Mouse (Mus musculus) adrenal gland, postnatal 14 days (tissue): Measurements from ENCODE around the gene Bloc1s1. TPM values are rescaled to one million over a fixed set of nuclear protein-coding genes. Genes with fewer than 3 reads are reported as not detected.

Experiments used
- DNase-seq: peaks from one replicate; pipeline ENCODE4 v3.0.0; 2021; ENCODE audit warnings: mixed read lengths
- total RNA-seq: library from RNA; stranded (reverse); gene quantifications from 2 replicates; pipeline ENCODE4 v1.2.3, GENCODE M21; 2021

The Bloc1s1 gene
- total RNA-seq, 1 experiment from 2014 or later, result 220 TPM

DNA sequence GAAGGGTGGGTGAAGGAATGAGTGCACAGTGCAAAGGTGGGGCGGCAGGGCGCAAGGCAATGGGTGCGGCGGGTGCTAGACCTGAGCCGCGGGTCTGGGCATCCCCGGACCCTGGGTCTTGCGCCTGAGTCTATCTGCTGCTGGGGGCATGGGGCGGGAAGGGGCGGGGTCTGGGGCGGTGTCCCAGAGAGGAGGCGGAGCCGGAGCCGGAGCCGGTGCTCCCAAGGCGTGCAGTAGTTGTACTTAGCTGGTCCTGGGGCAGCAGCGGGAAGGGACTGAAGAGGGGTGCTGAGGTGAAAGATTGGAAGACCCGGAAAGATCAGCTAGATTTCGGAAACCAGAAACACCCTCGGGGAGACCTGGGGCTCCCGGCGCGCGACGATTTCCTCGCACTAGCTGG lies 9.7 kb upstream of the Bloc1s1 start, which contains the start of gene Itga7:
Gene Itga7 (plus strand): TSS at position 245 of the 400 bp plus-strand sequence.
- DNase-seq, result peak; percentile 57

DNA sequence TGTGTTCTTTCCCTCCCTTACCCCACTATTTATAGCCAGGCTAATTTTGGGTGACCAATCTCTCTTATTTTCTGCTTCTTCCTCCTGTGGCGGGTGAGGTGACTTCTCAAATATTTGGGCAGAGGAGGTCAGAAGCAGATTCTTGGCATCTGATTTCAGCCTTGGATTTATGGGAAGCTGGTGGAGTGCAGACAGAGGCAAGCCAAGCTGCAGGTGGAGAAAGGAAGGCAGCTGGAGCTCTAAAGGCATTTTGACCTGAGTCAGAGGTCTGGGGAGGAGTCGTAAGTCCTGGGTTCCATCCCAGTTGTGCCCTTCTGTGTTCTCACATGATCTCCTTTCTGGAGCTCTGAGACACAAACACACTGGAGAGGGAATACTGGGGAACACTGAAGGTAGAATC lies 7.6 kb upstream of the Bloc1s1 start:
- DNase-seq, result no peak

DNA sequence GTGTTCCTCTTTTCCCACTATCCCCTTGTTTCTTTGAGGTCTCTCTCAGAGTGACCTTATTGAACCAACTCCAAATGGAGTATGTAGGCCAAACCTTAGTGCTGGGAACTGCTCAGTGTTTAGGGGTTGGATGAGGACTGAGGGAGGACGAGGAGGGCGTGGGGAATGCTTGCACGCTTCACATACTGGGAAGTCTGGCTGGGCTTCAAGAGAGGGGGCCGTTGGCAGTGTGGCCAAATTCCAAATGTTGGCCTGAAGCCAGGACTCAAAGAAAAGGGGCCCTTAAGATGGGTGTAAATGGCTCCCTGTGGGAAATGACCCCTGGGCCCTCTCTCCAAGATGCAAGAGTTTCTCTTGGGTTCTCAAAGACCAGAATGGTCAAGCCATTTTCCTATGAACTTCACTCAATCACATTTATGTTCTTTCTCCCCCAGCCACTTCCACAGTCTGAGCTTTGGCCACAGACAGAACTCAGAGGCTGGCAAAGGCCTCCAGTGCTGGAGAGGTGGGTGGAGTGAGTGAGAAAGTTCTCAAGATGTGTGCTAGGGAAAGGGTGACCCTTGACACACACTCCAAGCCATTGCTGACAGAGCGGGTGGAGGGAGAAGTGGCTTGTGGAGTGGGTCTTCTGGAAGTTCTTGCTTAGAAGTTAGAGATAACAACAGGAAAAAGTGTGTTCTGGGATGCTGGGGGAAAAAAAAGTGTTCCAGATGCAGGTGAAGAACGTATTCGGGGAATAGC lies 6.0 kb upstream of the Bloc1s1 start:
- DNase-seq, result peak; percentile 47

GRCm38 (mm10) chr10:128928356-128928755 lies 4.5 kb upstream of the Bloc1s1 start:
- no peak for DNase-seq

DNA sequence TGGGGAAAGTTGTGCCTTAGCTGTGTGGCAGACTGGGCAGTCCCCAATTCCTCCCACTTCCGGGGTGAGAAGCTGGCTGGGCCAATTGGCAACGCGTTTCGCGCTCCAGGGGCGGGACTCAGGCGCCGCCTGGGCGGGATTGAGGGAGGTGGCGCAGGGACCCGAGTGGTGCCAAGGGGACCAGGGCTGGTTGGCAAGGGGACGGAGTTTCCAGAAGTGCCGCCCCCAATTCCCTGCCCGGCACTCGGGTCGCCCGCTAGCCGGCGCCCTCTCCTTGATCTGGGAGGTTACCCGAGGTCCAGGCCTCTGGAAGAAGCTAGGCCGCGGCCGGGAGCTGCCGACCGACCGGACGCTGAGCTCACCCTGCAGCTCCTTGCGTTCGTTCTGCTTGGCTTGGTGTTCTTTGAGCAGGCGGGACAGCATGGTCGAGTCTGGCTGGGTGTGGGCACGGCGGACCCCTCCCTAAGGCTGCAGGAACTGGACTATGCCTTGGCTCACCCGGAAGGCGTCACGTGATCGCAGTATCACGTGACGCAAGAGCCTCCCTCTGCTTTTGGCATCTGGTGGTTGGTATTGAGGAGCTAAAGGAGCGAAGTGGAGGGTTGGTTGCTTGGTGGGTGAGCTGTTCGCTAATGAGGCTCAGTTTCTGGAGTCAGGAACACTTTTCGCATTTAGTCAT lies 683 bp downstream of the Bloc1s1 start:
- peak; percentile 99 for DNase-seq

- no peak for DNase-seq
These were observed 1.1 kb downstream of the Bloc1s1 start, which contains the start of gene Rdh5 for GRCm38 (mm10) chr10:128922822-128923012. TSS of gene Rdh5 (minus strand) at chr10:128922888.

- DNase-seq, result peak; percentile 63
These were observed 1.7 kb downstream of the Bloc1s1 start for GRCm38 (mm10) chr10:128921883-128922821.

DNA sequence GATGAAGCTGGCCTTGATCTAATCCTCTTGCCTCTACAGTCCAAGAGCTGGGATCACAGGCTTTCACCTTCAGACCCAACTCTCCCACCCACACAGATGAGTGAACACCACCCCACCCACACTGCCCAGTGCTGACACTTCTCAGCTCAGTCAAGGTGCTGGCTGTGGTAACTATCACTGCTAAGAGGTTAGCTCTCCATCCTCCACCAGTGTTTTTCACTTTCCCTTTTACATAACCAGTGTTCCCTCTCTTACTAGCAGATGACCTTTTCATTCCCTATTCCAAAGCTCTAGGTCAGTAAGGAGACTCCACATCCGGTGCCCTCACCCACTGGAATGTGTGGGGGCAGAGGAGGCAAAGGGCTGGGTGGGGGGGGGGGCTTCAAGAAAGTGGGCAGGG lies 2.6 kb downstream of the Bloc1s1 start:
- no peak for DNase-seq

GRCm38 (mm10) chr10:128920736-128921161 lies 3.1 kb downstream of the Bloc1s1 start:
- peak; percentile 53 for DNase-seq

DNA sequence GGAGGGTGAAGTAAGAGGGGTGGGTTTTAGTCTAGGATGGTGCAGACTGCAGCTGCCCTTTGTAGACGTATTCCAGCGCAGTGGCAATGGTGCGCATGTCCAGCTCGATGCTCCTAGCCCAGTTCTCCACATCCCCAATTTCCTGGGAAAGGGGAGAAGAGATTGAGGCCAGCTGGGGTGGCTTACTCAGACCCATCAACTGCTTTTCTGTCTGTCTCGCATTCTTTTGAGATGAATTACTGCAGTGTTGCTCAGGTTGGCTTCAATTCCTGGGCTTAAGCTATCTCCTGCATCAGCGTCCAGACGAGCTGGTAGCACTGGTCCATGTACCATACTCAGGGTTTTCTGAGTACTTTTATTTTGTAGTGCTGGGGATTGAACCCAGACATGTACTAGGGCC lies 3.9 kb downstream of the Bloc1s1 start:
- no peak for DNase-seq

DNA sequence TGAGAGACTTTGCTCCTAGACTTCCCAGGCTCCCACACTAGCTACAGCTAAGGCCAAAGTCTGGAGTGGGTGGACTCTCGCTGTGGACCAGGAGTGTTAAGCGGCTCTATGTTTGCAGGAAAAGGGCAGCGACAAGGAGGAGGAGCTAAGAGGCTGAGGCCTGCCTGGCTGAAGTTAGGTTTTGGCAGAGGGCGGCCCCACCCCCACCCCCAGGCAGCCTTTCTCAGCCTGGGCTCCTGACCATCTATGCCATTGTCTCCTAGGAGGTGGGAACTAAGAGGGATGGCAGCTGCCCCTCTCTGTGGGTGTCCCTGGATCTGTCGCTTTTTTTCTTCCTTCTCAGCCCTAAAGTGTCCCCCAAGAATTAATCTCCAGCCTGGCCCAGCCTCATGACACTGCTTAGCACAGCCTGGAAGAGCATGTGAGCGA lies 4.6 kb downstream of the Bloc1s1 start:
- no peak for DNase-seq

DNA sequence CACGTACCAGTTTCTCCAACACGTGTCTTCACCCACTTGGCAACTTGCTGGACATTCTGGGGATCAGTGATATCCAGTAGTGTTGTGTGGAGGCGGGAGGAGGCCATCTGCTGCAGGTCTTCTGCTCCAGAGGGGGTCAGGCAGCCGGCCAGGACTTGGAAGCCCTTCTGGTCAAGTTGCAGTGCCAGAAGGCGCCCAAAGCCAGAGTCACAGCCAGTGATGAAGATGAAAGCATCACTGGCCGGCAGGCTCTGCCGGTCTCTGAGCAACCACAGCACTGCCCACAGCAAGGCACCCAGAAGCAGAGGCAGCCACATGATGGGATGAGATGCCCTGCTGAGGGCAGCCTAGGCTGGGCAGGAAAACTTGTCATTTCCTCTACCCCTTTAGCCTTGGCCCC lies 5.6 kb downstream of the Bloc1s1 start:
- peak; percentile 40 for DNase-seq

DNA sequence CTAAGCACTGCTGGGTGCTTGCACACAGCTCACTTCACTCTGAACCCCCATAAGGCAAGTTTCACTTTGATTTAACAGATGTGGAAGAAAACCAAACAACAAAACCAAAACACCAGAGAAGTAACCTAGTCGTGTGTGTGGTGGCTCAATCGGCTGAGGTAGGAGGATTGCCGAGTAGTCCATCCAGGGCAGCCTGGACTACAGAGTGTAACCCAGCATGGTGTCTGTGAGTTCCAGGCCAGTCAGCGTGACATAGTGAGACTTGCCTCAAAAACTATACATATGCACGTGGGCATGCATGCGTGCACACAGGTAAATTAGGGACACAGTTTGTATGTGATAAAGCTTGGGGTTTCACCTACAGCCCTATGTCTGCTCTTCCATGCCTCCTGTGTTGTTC lies 6.4 kb downstream of the Bloc1s1 start:
- no peak for DNase-seq

DNA sequence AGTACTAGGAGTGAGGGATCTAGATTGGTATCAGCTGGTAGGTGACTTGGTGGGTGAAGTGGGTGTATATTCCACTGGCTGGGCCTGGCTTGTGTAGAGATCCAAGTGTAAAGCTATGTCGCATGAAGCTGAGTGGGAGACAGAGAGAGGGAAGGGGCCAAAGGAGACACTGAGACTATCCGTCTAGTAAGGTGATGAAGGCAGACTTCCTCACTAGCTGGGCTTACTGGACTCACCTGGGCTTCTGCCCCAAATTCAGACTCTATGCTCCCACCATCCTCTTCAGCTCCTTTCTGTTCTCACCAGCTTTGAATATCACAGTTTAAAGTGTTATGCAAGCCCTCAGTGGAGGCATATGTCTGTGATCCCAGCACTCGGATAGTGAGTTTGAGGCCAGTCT lies 7.2 kb downstream of the Bloc1s1 start:
- no peak for DNase-seq

GRCm38 (mm10) chr10:128915550-128915949 lies 8.3 kb downstream of the Bloc1s1 start:
- DNase-seq, result no peak

DNA sequence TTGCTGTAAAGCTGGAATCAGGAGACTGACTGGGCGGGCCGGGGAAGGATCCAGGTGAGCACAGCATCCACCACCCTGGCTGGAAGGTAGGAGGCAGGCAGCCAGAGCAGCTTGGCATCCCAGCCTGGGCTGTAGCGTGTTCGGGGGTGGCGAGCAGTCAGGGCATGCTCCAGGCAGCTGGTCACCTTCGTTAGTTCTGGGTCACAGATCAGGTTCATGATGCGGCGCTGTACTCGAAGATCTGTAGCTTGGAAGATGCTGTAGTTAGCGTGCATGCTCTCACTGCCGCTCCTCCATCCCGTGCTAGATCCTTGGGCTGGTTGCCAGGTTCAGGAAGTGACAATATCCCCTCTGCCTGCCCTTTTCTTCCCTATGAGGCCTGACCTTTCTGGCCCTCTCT lies 10.1 kb downstream of the Bloc1s1 start:
- DNase-seq, result no peak

- DNase-seq, result peak; percentile 94
These were observed 10.6 kb downstream of the Bloc1s1 start for GRCm38 (mm10) chr10:128913219-128913618.

- no peak for DNase-seq
These were observed 11.0 kb downstream of the Bloc1s1 start for GRCm38 (mm10) chr10:128912791-128913190.

DNA sequence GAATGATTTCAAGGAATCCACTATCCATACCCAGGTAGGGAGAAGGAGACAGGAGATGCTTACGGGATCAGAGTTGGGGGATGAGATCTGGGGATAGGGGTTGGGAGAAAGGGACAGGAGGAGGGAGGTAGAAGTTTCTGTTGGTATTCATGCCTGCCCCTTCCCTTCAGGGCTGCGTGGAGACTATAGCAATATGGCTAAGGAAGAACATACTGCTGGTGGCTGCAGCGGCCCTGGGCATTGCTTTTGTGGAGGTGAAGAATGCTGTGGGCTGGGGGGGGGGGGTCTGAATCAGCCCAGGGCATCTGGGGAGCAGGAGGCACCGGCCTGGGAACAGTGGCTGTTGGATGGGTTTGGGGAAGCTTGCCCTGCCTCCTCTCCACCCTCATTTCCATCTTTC lies 11.6 kb downstream of the Bloc1s1 start:
- DNase-seq, result no peak

GRCm38 (mm10) chr10:128911430-128911829 lies 12.4 kb downstream of the Bloc1s1 start:
- no peak for DNase-seq

DNA sequence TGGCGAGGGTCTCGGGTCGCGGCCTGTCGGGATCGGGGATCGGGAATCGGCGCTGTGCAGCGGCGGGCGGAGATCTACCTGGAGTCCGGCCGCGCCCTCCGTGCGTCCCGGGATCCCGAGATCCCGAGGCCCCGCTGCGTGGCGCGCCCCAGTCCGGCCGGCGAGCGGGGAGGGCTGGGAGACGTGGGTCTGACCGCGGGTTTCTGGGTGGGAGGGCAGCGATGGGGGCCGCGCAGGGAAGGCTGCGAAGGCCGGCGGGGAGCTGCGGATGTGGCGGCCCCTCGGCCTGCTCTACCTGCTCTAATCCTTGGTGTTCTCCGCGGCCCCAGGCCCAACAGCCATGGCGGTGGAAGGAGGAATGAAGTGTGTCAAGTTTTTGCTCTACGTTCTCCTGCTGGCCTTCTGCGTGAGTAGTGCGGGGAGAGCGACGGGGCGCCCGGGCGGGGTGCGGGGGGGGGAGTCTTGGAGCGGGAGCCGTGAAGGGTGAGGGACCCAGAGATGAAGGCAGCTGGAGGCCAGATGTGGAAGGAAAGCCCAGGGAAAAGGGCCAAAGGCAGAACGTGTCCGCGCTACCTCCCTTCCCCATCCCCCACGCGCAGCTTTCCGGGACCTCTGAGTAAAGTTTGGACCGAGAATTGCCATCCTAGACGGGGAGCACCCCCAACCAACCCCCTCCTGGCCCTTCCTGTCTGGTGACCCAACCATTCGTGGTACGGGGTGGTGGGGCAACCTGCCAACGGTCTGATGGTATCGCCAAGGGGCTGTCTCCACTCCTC lies 13.6 kb downstream of the Bloc1s1 start:
- peak; percentile 69 for DNase-seq

- DNase-seq, result peak; percentile 95
These were observed 14.2 kb downstream of the Bloc1s1 start for GRCm38 (mm10) chr10:128909567-128910028.
